ENCODE assay signal across 13 mouse cellular contexts in the genomic region with DNA sequence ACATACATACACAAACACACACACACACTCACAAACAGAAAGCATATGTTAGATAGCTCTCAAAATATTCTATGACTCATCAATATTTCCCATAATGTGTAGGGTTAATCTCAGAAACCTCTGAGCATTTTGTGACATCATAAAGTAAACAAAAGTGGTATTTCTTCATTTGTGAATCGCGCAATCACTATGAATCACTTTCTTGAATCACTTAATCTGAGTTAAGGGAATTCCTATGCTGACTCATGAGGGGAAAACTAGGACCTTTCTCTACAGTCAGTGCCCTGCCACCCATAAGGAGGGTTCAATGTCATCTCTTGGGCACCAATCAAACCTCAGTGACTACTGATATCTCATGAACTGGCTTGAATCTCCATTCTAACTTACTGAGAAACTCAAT.
"Had no signal": no experiment of that assay in that cellular context is flagged by ENCODE, and none has a peak within 500 bp of the region (broad histone marks: within the 10 kb centered on the region; RNA-seq: fewer than 3 reads in every experiment).

No protein-coding gene starts in this region.

- DNase-seq: kidney, postnatal 14 days; kidney, postnatal 4 days; left cerebral cortex, postnatal 4 days; lung, adult 18-20 months; lung, postnatal 10 days; lung, postnatal 36 days; midbrain, embryonic 14.5 days; thymus, adult 18-20 months; thymus, postnatal 36 days had no signal

- H3K36me3 ChIP-seq: limb, embryonic 12.5 days; limb, embryonic 15.5 days; lung, embryonic 15.5 days had no signal

- H3K4me3 ChIP-seq: limb, embryonic 12.5 days; limb, embryonic 15.5 days; lung, embryonic 15.5 days had no signal

- H3K9me3 ChIP-seq: limb, embryonic 12.5 days; limb, embryonic 15.5 days; lung, embryonic 15.5 days had no signal

- H3K27me3 ChIP-seq: limb, embryonic 12.5 days; limb, embryonic 15.5 days; lung, embryonic 15.5 days had no signal

- H3K4me1 ChIP-seq: limb, embryonic 12.5 days; limb, embryonic 15.5 days; lung, embryonic 15.5 days had no signal

- H3K27ac ChIP-seq: limb, embryonic 12.5 days; limb, embryonic 15.5 days; liver, embryonic 14.5 days; lung, embryonic 15.5 days had no signal
